Mouse (Mus musculus): Measurements from ENCODE around the gene Uxs1. TPM values are rescaled to one million over a fixed set of nuclear protein-coding genes. Genes with fewer than 3 reads are reported as not detected.

Uxs1 gene
- total RNA-seq, 4 experiments from 2014 or later: 8.0 to 11.8 (median 10.1) TPM

- DNase-seq (ENCODE audit: low spot score): no peak
Measured at GRCm38 (mm10) chr1:43732100-43732499, 95.5 kb downstream of the Uxs1 start.

- peak; percentile 11 for DNase-seq (ENCODE audit: low spot score)
Measured at GRCm38 (mm10) chr1:43730491-43730924, 97.1 kb downstream of the Uxs1 start, which contains the start of gene 1500015O10Rik. TSS of gene 1500015O10Rik (plus strand) at chr1:43730602.

GRCm38 (mm10) chr1:43722459-43722858, 105.1 kb downstream of the Uxs1 start:
- no peak for DNase-seq (ENCODE audit: low spot score)

GRCm38 (mm10) chr1:43718793-43719192, 108.8 kb downstream of the Uxs1 start:
- no peak for DNase-seq (ENCODE audit: low spot score)

- DNase-seq (ENCODE audit: low spot score): no peak
Measured at GRCm38 (mm10) chr1:43717967-43718366, 109.6 kb downstream of the Uxs1 start.

- peak; percentile 10 for DNase-seq (ENCODE audit: low spot score)
Measured at GRCm38 (mm10) chr1:43714841-43715240, 112.8 kb downstream of the Uxs1 start.

- DNase-seq (ENCODE audit: low spot score): peak; percentile 53
Measured at GRCm38 (mm10) chr1:43698577-43699000, 129.0 kb downstream of the Uxs1 start.

Other genes starting within 250 kb of the Uxs1 start
- gene 1500015O10Rik, start 97.2 kb downstream of the Uxs1 start, total RNA-seq (2022): 1 to 10 TPM in 3 of 4 experiments, under 1 TPM in 1; 0.82 to 4.2 (median 2.5) TPM
- gene Tpp2, start 105.8 kb upstream of the Uxs1 start, total RNA-seq (2022): 10 to 100 TPM; 35.5 to 42.4 (median 41.3) TPM
- not detected for gene Mettl21c, start 192.2 kb upstream of the Uxs1 start, total RNA-seq (2022)
- not detected for gene Gm8251, start 234.1 kb upstream of the Uxs1 start, total RNA-seq (2022)